Mouse (Mus musculus) cerebellum, adult 2 months (tissue): Measurements from ENCODE around the gene Pnmt.

Experiments used
- CTCF ChIP-seq: fragments of 200-500 bp; IDR thresholded peaks from 2 replicates; pipeline ENCODE4 v1.5.1; 2011; ENCODE audit warnings: low read depth, mild to moderate bottlenecking, control low read depth, low read length, moderate library complexity, borderline replicate concordance; ENCODE audit not compliant: insufficient read depth
- POLR2A ChIP-seq: fragments of 200-500 bp; IDR thresholded peaks from 2 replicates; pipeline ENCODE4 v1.6.1; 2011; ENCODE audit warnings: low read length, control low read depth, borderline replicate concordance; ENCODE audit not compliant: insufficient read depth

- TF ChIP-seq CTCF (no peak), POLR2A (no peak)
Measured at GRCm38 (mm10) chr11:98393317-98393716, 7.1 kb downstream of the Pnmt start.
